Mouse (Mus musculus) megakaryocyte, embryonic 14.5 days (primary cell): ENCODE measurements at regions not wholly inside any gene's neighbourhood (a gene's known extent, or its start where the extent isn't known, plus 50 kb on each side); places are given as distances from the start of the nearest gene placed in this dataset.

Source experiments
- H3K27me3 ChIP-seq: replicated peaks from 2 replicates; pipeline ENCODE3; 2012; ENCODE audit warnings: inconsistent platforms
- H3K36me3 ChIP-seq: replicated peaks from 2 replicates; pipeline ENCODE3; 2012; ENCODE audit warnings: low read length, inconsistent platforms, mixed read lengths
- H3K4me1 ChIP-seq: 2 replicates; pipeline ENCODE4 v1.6.1; 2012; ENCODE audit warnings: inconsistent platforms
- H3K4me3 ChIP-seq: replicated peaks from 2 replicates; pipeline ENCODE3; 2012; ENCODE audit warnings: moderate library complexity, mild to moderate bottlenecking, inconsistent platforms
- H3K9me3 ChIP-seq: 2 replicates; pipeline ENCODE4 v1.6.1; 2012; ENCODE audit warnings: inconsistent platforms
- FLI1 ChIP-seq: IDR thresholded peaks from 2 replicates; pipeline ENCODE4 v1.6.1; 2012; ENCODE audit warnings: low read length, inconsistent platforms, mixed read lengths
- GATA1 ChIP-seq: IDR thresholded peaks from 3 replicates; pipeline ENCODE4 v1.6.1; 2012; ENCODE audit warnings: mixed read lengths, low read length, inconsistent platforms, borderline replicate concordance

DNA sequence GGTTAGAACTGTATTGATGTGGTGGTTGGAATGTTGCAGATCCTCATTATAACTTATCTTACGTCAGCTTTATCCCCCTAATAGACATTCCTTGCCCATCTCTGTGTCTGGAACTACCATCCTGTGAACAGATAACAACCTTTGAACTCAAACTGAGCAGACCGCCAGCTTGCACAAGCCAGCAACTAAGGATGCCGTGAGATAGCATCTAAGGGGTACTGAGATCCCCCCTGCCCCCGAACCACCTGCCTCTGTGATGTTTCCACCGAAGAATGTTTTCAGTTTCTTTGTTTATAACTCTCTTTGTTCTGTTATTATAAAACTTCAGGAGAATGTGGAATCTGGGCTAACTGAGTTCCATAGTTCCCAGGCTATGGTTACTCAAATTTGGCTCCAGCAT, 151.3 kb downstream of the Chic2 start:
- Histone ChIP-seq H3K9me3 (0 out of 2 replicates have a peak, but pooled peaks cover 4% of the 10 kb centered on the region), H3K36me3 (no peaks in the 10 kb centered on the region), H3K27me3 (no peaks in the 10 kb centered on the region), H3K4me3 (no peak overlapping the region), H3K4me1 (no peaks in the 10 kb centered on the region)
- no peak for TF ChIP-seq GATA1
- no peak for TF ChIP-seq FLI1

DNA sequence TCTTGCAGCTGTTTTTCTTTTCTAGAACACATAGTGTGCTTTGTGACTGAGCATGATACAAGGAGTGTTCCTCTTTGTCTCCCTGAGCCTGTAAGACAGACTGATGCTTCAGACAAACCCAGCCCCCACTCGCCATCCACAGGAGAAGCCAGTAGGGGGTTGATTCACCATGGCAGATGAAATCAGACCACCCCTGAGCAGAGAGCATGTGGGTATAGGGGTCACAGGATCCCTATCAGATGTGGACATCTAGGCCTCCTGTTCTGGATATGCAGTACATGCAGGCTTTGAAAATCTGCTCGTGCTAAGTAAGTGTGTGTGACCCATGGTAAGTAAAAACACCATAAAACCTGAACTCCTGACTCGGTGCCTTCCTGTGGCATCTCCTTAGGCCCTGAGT, 153.0 kb downstream of the Chic2 start:
- no peak for TF ChIP-seq GATA1
- no peak for TF ChIP-seq FLI1
- no peaks in the 10 kb centered on the region for H3K4me1 ChIP-seq
- H3K9me3 ChIP-seq = peaks cover 6% of the 10 kb centered on the region
- H3K4me3 ChIP-seq = no peak overlapping the region
- no peaks in the 10 kb centered on the region for H3K27me3 ChIP-seq
- H3K36me3 ChIP-seq = no peaks in the 10 kb centered on the region

DNA sequence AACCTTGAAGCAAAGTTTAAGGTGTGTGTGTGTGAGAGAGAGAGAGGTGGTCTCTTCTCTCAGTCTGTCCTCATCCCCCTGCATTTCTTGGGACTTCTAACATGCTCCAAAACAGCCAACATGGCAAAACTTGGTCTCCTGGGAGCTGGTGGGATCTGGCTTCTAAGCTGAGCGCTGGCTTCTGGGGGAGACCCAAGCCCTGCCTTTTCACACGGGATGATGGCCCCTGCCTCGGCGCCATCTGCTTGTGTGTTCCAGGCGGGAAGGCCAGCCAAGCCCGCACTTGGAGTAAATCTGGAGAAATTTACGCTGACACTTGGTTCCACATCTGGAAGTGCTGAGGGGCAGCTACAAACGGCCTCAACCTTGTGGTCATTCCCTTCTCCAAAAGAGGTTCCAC, 155.6 kb downstream of the Chic2 start:
- TF ChIP-seq GATA1 (no peak), FLI1 (no peak)
- peaks cover 22% of the 10 kb centered on the region for H3K9me3 ChIP-seq
- no peaks in the 10 kb centered on the region for H3K27me3 ChIP-seq
- no peaks in the 10 kb centered on the region for H3K4me1 ChIP-seq
- no peak overlapping the region for H3K4me3 ChIP-seq
- no peaks in the 10 kb centered on the region for H3K36me3 ChIP-seq

DNA sequence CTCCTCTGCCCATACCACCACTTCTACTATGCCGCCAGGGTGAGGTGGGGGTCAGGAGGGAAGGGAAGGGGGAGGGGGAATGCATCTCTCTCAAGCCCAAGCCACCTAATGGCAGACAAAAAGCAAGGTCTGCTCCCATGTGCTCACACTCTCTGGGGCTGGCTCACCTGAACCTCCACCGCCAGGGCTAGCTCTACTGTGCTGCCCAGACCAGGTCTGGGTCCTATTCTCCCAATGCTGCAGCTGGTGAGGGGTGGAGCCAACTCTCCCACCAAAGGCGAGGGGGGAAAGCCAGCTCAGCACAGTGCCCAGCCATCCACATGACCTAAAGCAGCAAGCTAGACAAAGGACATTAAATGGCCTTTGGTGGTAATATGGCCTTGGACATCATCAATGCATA, 158.6 kb downstream of the Chic2 start:
- Histone ChIP-seq H3K27me3 (no peaks in the 10 kb centered on the region), H3K36me3 (no peaks in the 10 kb centered on the region), H3K4me3 (no peak overlapping the region), H3K9me3 (peaks cover 22% of the 10 kb centered on the region), H3K4me1 (no peaks in the 10 kb centered on the region)
- no peak for TF ChIP-seq FLI1
- TF ChIP-seq GATA1 = no peak

DNA sequence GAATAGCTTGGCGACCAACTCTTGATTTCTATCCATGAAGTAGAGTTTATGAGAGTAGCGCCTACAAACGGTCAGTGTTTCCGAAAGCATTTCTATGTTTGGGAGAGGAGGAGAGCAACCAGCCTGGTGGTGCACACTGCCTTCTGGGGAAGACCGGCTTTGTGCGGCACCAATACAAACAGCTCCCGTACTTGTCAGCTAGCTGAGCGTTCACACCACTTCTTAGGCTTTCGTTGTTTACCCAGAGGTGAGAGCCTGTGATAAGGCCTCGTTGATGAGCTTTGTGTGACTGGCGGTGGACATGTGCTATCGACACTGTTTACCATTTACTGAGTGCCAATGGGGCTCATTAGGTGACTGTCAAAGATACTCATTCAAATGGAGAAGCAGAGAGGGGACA, 162.0 kb downstream of the Chic2 start:
- TF ChIP-seq GATA1 (no peak), FLI1 (no peak)
- Histone ChIP-seq H3K4me3 (no peak overlapping the region), H3K9me3 (peaks cover 18% of the 10 kb centered on the region), H3K27me3 (peaks cover 2% of the 10 kb centered on the region), H3K36me3 (no peaks in the 10 kb centered on the region), H3K4me1 (no peaks in the 10 kb centered on the region)

DNA sequence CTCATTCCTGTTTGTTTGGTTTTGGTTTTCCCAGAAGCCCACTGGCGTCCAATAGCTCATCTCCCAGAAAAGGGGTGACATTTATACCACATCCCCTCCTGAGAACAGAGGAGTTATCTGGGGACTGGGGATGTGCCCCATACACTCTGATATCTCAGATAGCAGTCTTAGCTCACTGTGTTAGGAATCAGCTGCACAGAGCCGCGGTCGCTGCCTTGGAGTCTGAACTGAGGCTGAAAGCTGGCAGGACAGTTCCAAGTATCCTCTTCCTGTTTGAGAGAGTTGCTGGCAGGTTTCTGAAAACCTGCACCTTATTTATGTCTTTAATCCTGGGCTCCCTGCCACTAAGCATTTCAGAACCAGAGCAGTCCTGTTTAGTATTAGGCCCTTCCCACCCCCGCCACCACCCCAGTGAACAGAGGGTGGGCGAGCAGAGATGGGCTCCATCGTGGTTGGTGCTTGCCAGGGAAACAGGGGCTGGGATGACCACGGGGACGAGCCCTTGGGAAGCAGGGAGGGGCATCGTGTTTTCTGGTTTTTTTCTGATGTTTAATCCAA, 163.8 kb downstream of the Chic2 start:
- peaks cover 8% of the 10 kb centered on the region for H3K9me3 ChIP-seq
- peaks cover 5% of the 10 kb centered on the region for H3K27me3 ChIP-seq
- no peaks in the 10 kb centered on the region for H3K4me1 ChIP-seq
- H3K4me3 ChIP-seq = no peak overlapping the region
- H3K36me3 ChIP-seq = no peaks in the 10 kb centered on the region
- TF ChIP-seq GATA1 (no peak), FLI1 (no peak)

DNA sequence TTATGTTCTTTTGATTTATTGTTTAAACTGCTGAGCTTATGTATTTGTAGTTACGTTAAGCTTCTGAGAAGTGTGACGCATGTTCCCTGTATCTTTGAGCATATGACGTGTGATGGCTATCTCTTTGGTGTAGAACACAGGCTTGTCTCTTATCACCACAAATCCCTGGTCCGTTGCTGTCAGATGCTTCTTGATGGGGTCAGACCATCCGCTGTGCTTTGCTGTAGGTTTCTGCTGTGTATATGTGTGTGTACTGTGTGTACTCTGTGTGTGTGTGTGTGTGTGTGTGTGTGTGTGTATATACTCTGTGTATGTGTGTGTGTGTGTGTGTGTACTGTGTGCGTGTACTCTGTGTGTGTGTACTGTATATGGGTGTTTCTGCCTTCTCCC, 164.5 kb downstream of the Chic2 start:
- no peak for TF ChIP-seq FLI1
- 0 out of 3 replicates have a peak, but pooled peaks have one; percentile 13 for TF ChIP-seq GATA1
- H3K4me3 ChIP-seq = no peak overlapping the region
- H3K27me3 ChIP-seq = peaks cover 5% of the 10 kb centered on the region
- no peaks in the 10 kb centered on the region for H3K36me3 ChIP-seq
- H3K9me3 ChIP-seq = peaks cover 6% of the 10 kb centered on the region
- H3K4me1 ChIP-seq = no peaks in the 10 kb centered on the region

DNA sequence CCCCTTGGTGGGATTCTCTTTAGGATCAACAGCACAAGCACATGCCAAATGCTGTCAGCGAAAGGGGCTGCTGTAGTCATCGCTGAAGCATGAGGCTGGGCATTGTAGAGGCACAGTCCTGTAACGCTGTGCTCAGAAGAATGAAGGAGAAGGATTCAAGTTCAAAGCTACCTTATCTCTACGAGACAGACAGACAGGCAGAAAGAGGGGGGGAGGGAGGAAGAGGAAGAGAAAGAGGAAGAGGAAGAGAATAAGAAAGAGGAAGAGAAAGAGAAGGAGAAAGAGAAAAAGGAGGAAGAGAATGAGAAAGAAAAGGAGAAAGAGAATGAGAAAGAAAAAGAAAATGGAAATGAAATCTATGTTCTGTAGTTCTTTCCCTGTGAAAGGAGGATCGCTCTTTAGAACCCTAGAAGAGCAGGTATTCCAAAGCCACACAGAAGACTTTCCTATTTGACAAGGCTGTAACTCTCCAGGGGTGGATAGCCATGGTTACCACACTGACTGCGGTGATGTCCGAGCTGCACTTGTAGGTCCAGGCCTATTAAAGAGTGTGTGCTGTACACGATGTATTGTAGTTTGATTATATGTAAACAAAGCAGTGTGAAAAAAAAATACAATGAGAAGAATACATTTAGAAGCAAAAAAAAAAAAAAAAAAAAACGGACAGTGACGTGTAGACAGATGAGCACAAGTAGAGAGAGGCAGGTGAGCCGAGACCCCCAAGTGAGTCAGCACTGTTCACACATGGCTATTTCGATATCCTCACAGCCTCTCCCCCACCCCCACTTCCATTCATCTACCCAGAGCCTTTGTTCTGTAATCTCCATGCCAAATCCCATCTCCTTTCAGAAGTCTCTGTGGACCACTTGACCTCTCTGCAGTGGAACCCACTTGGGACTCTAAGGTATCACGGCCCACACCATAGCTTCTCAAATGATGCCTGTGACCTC, 165.2 kb downstream of the Chic2 start:
- peaks cover 5% of the 10 kb centered on the region for H3K27me3 ChIP-seq
- no peaks in the 10 kb centered on the region for H3K36me3 ChIP-seq
- no peak overlapping the region for H3K4me3 ChIP-seq
- peaks cover 1% of the 10 kb centered on the region; the same call in 1 of the 2 replicates for H3K9me3 ChIP-seq
- no peaks in the 10 kb centered on the region for H3K4me1 ChIP-seq
- no peak for TF ChIP-seq GATA1
- TF ChIP-seq FLI1 = no peak

DNA sequence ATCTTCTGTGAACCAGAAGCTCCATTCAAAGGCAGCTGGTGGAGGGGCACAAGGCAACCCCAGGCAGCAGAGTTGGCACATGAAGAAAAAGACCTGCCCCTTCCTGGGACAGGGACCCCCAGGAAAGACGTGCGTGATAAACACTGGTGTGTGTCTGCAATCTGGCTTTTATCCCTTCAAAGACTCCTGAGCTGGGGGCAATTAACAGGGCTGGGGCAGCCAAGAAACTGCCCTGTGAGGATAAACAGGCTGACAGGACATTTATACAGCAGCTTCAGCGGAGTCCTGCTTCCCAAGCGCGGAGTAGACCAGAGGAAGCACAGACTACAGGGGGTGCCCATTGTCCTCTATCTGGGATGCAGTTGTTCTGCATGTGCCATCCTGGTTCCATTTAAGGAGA, 167.0 kb downstream of the Chic2 start:
- no peaks in the 10 kb centered on the region for H3K9me3 ChIP-seq
- TF ChIP-seq FLI1 = no peak
- no peak for TF ChIP-seq GATA1
- H3K4me3 ChIP-seq = no peak overlapping the region
- H3K27me3 ChIP-seq = peaks cover 5% of the 10 kb centered on the region
- H3K36me3 ChIP-seq = no peaks in the 10 kb centered on the region
- H3K4me1 ChIP-seq = no peaks in the 10 kb centered on the region

DNA sequence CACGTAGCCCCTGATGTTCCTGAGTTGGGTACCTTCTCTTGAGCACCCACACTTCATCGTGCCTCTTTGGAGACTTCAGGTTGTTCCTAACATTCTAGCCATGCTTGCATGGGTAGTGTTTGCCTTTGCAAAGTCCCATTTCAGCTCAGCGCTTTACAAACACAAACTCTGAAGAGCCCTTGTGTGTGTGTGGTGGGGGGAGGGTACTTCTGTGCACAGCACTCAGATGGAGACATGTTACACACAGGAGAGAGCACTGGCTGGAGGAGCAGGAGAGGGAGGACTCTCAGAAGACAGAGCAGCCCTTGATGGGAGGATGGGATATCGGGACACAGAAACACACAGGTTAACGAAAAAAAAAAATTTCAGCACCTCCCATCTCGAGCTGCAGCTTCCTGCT, 167.4 kb downstream of the Chic2 start:
- Histone ChIP-seq H3K36me3 (no peaks in the 10 kb centered on the region), H3K27me3 (peaks cover 5% of the 10 kb centered on the region), H3K4me3 (no peak overlapping the region), H3K4me1 (no peaks in the 10 kb centered on the region), H3K9me3 (no peaks in the 10 kb centered on the region)
- TF ChIP-seq FLI1 (no peak), GATA1 (no peak)
